Mouse (Mus musculus) thymus, adult 2 months (tissue): ENCODE measurements around the gene Slc9a3r1.

Experiments
- CTCF ChIP-seq: fragments of 200-500 bp; IDR thresholded peaks from 2 replicates; pipeline ENCODE4 v1.5.1; 2012; ENCODE audit warnings: mild to moderate bottlenecking, control low read depth, low read length, moderate library complexity, borderline replicate concordance; ENCODE audit not compliant: control insufficient read depth, poor library complexity, insufficient read depth; ENCODE audit errors: extremely low read depth
- POLR2A ChIP-seq: fragments of 200-500 bp; IDR thresholded peaks from 2 replicates; pipeline ENCODE4 v1.6.1; 2012; ENCODE audit warnings: mild to moderate bottlenecking, low read length, control low read depth, moderate library complexity; ENCODE audit not compliant: control insufficient read depth, poor library complexity, insufficient read depth; ENCODE audit errors: extremely low read depth

DNA sequence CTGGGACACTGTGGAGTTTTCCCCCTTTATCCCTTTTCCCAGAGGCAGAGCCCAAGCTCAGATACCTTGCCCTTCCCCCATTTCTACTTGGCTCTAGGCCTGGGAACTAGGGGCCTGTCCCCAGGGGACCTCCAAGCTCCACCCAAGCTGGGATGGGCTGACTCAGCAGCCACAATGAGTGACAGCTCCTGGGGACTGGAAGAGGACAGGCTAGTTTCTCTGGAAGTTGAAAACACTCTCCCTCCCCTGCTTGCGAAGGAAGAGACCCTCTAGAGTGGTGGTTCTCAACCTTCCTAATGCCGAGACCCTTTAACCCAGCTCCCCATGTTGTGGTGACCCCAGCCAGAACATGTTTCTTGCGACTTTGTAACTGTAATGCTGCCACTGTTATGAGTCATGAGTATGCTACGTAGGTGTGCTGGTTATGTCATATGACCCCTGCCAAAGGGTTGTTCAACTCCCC lies 9.7 kb downstream of the Slc9a3r1 start:
- TF ChIP-seq CTCF (no peak), POLR2A (no peak)
